Mouse (Mus musculus) bone marrow macrophage, adult 2 months (primary cell): ENCODE results near the gene Nap1l5. TPM values are rescaled to one million over a fixed set of nuclear protein-coding genes. Genes with fewer than 3 reads are reported as not detected.
A peak's percentile ranks its signal among the peaks of the same experiment; 100 is the strongest.

Experiments
- H3K27ac ChIP-seq: 2 replicates; pipeline ENCODE4 v1.5.1; 2012; ENCODE audit warnings: low read depth, low read length; ENCODE audit not compliant: insufficient read depth
- H3K4me1 ChIP-seq: 2 replicates; pipeline ENCODE4 v1.6.1; 2012; ENCODE audit warnings: low read length; ENCODE audit not compliant: control insufficient read depth, insufficient read depth
- H3K4me3 ChIP-seq: 2 replicates; pipeline ENCODE4 v1.5.1; 2012; ENCODE audit warnings: mild to moderate bottlenecking, low read length, moderate library complexity; ENCODE audit not compliant: insufficient read depth
- CTCF ChIP-seq: IDR thresholded peaks from 2 replicates; pipeline ENCODE4 v1.5.1; 2012; ENCODE audit warnings: low read depth, mild to moderate bottlenecking, low read length, moderate library complexity
- POLR2A ChIP-seq: IDR thresholded peaks from 2 replicates; pipeline ENCODE4 v1.6.1; 2012; ENCODE audit warnings: mild to moderate bottlenecking, low read depth, low read length, borderline replicate concordance
- polyA plus RNA-seq: library from polyadenylated mRNA; stranded (reverse); fragments of >200 nt; gene quantifications from 2 replicates; pipeline ENCODE4 v1.2.4, GENCODE M21; 2012; ENCODE audit not compliant: missing spikeins, insufficient read depth, insufficient read length

Gene Nap1l5
- polyA plus RNA-seq, 1 experiment: not detected

GRCm38 (mm10) chr6:58932515-58933188 is 25.8 kb upstream of the Nap1l5 start:
- Histone ChIP-seq H3K27ac (no peak overlapping the region), H3K4me3 (no peak overlapping the region), H3K4me1 (peaks cover 11% of the 10 kb centered on the region)
- TF ChIP-seq POLR2A: no peak

DNA sequence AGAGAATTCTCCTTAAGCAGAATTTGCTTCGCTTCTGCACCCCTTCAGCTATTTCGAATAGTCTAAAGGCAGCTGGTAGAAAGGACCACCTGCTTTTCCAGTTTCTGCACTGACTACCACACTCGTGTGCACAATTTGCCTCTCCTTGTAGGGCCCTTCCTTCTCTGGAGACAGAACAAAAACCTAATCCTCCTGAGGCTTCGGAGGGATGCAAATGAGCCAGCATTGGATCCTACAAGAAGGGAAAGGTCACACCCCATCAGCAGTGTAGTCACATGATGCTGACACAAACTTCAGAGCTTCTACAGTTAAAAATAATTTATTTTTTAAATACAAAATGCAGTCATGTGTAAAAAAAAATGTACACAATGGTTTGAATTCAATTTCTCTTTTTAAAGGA is 24.3 kb upstream of the Nap1l5 start:
- Histone ChIP-seq H3K4me3 (no peak overlapping the region), H3K4me1 (peaks cover 11% of the 10 kb centered on the region), H3K27ac (no peak overlapping the region)
- TF ChIP-seq CTCF (no peak), POLR2A (no peak)

- Histone ChIP-seq H3K4me1 (peaks cover 11% of the 10 kb centered on the region), H3K4me3 (no peak overlapping the region), H3K27ac (no peak overlapping the region)
- TF ChIP-seq CTCF (no peak), POLR2A (no peak)
Observed at GRCm38 (mm10) chr6:58929911-58930431, 23.1 kb upstream of the Nap1l5 start.

- H3K4me3 ChIP-seq: no peak overlapping the region
- TF ChIP-seq CTCF: no peak
- no peak for TF ChIP-seq POLR2A
- H3K27ac ChIP-seq: no peak overlapping the region
- H3K4me1 ChIP-seq: peaks cover 11% of the 10 kb centered on the region
Observed at GRCm38 (mm10) chr6:58927881-58928280, 21.0 kb upstream of the Nap1l5 start.

GRCm38 (mm10) chr6:58922511-58922910 is 15.6 kb upstream of the Nap1l5 start:
- H3K4me3 ChIP-seq: no peak overlapping the region
- peaks cover 19% of the 10 kb centered on the region for H3K4me1 ChIP-seq
- H3K27ac ChIP-seq: no peak overlapping the region
- no peak for TF ChIP-seq POLR2A
- no peak for TF ChIP-seq CTCF

GRCm38 (mm10) chr6:58921623-58922022 is 14.7 kb upstream of the Nap1l5 start:
- no peak for TF ChIP-seq POLR2A
- TF ChIP-seq CTCF: no peak
- Histone ChIP-seq H3K4me1 (peaks cover 20% of the 10 kb centered on the region), H3K4me3 (no peak overlapping the region), H3K27ac (no peak overlapping the region)

- no peak for TF ChIP-seq POLR2A
- TF ChIP-seq CTCF: no peak
- H3K27ac ChIP-seq: no peak overlapping the region
- H3K4me1 ChIP-seq: peaks cover 27% of the 10 kb centered on the region
- no peak overlapping the region for H3K4me3 ChIP-seq
Observed at GRCm38 (mm10) chr6:58920735-58921134, 13.9 kb upstream of the Nap1l5 start.

DNA sequence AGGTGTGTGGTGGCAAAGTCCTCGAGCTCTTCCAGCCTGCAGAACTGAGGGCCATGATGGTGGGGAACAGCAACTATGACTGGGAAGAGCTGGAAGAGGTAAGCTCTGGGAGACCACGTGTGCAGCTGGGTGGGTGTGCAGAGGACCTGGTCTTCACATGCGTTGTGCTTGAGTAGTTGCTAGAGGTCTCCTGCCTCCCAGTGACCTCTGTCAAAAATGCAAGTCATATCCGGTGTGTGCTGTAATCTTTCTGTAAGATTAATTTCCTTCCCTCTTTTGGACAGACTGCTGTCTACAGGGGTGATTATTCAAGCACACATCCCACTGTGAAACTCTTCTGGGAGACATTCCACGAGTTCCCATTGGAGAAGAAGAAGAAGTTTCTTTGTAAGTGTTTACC is 9.6 kb upstream of the Nap1l5 start:
- TF ChIP-seq POLR2A (no peak), CTCF (no peak)
- H3K4me3 ChIP-seq: no peak overlapping the region
- H3K4me1 ChIP-seq: peaks cover 38% of the 10 kb centered on the region
- H3K27ac ChIP-seq: peak overlapping the region; percentile 43

DNA sequence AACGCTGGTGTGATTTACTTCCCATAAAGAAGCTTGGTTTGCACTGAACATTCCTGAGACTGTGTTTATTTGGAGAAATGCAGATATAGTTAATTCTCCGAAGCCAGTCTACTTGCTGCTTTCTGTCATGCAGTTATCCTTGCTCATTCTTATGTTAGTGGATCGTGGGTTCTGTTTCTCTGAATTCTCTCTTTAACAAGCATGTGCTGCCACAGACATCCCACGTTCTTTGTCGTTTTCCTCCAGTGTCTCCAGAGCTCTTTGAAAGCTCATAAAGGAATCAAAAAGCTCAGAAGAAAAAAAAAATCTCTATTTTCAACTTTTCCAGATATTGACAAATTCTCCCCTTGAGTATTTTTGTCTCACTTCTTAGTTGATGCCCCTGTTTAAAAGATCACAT is 7.1 kb upstream of the Nap1l5 start:
- Histone ChIP-seq H3K27ac (no peak overlapping the region), H3K4me3 (no peak overlapping the region), H3K4me1 (peaks cover 34% of the 10 kb centered on the region)
- TF ChIP-seq POLR2A: no peak
- TF ChIP-seq CTCF: no peak

DNA sequence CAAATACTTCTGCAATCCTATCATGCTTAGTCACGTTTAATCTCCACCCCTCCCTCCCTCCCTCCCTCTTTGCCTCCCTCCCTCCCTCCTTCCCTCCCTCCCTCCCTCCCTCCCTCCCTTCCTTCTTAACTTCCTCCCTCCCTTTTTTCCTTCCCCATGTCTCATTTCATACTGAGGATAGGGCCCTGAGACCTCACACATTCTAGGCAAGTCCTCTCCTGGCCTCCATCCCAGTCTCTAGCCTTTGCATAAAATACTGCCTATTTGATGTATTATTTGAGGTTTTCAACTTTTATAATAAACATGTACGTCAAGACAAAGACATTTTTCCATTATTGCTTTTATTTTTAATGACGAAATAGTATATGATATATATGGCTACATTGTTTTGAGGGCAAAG is 6.7 kb upstream of the Nap1l5 start:
- no peak overlapping the region for H3K4me3 ChIP-seq
- no peak for TF ChIP-seq POLR2A
- no peak for TF ChIP-seq CTCF
- no peak overlapping the region for H3K27ac ChIP-seq
- H3K4me1 ChIP-seq: peaks cover 32% of the 10 kb centered on the region
